Mouse (Mus musculus): ENCODE results near the gene Flii.

DNA sequence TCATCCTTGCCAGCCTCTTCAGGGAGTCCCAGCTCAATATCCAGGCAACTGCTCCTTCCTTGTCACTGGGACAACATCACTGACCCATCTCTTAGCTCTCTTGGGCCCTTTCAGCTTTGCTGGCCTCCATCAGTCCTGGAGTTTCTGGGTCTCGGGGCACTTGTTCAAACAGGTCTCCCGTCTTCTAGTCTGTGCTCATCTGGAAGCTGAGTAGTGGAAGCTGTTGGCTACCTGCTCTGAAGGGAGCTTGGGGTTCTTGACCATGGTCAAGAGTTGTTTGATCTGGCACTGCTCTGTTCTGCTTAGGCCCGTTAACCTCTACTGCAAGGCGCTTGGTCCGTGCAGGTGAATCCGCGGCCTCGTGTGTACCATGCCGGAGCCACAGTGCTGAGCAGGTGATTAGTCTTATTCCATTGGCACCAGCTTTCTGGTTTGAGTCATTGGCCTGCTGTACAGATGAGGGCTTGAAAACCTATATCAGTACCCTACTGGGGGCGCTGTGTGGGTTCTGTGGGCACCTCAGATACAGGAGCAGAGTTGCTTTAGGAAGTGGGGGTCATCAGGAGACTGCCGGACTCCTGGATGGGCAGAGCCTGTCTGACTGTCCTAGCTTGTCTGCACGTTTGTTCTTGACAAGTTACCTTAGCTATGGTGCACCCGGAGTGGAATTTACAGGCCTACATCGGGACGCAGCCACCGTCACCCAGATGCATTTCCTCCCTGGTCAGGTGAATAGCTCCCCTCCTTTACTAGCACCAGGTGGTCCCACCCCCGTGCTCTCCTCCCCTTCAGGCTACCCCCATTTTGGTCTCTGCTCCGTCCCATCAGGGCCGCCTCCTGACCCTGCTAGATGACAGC is 22.8 kb downstream of the Flii start:
- TF ChIP-seq POLR2A (IDR thresholded peaks at IDR 0.05; ENCODE audit: low read depth, low read length): no peak
- no peak for TF ChIP-seq CTCF (IDR thresholded peaks at IDR 0.05; ENCODE audit: borderline replicate concordance, insufficient read depth, low read length)
